ENCODE assay signal across 23 mouse cellular contexts in genomic region chr7:141560471-141560870, GRCm38 (mm10). TPM values are rescaled to one million over a fixed set of nuclear protein-coding genes. Genes with fewer than 3 reads are reported as not detected.
DNase-seq lines count a peak whose midpoint lies in the region; ATAC-seq and TF ChIP-seq lines count a peak whose summit lies in the region.
"Had no signal": no experiment of that assay in that cellular context is flagged by ENCODE, and none has a peak within 500 bp of the region (broad histone marks: within the 10 kb centered on the region; RNA-seq: fewer than 3 reads in every experiment).

No protein-coding gene starts in this region.

- no peak for DNase-seq in stomach, postnatal 0 days (ENCODE audit: low spot score)
- DNase-seq in liver, embryonic 13.5 days = no peak
- no peak for DNase-seq in MN1 (ENCODE audit: low spot score)
- DNase-seq in frontal cortex, adult 2 months (ENCODE audit: extremely low spot score in 1 of 2, low spot score in 1 of 2) = no peak
- DNase-seq: adrenal gland, adult 8-10 months; cerebellum, adult 9-10 months; kidney, adult 2 months; left cerebral cortex, postnatal 4 days; thymus, postnatal 25 days had no signal

- no peak for TF ChIP-seq CTCF in stomach, postnatal 0 days (IDR thresholded peaks at IDR 0.05; ENCODE audit: low read depth)

- peaks cover 30% of the 10 kb centered on the region for H3K36me3 ChIP-seq in erythroblast, embryonic 14.5 days (ENCODE audit: control insufficient read depth)
- H3K36me3 ChIP-seq in stomach, embryonic 15.5 days = no peaks in the 10 kb centered on the region
- no peaks in the 10 kb centered on the region for H3K36me3 ChIP-seq in stomach, postnatal 0 days (ENCODE audit: control insufficient read depth, insufficient read depth, low read length)
- H3K36me3 ChIP-seq in liver, embryonic 13.5 days = peaks cover 16% of the 10 kb centered on the region
- no peaks in the 10 kb centered on the region for H3K36me3 ChIP-seq in forebrain, embryonic 15.5 days
- H3K36me3 ChIP-seq: forebrain, embryonic 12.5 days; midbrain, embryonic 15.5 days had no signal

- H3K9ac ChIP-seq in stomach, embryonic 15.5 days = no peak overlapping the region
- no peak overlapping the region for H3K9ac ChIP-seq in stomach, postnatal 0 days (ENCODE audit: low read length)
- H3K9ac ChIP-seq in liver, embryonic 13.5 days = peak overlapping the region; percentile 100
- H3K9ac ChIP-seq in forebrain, embryonic 15.5 days (replicated peaks) = no peak overlapping the region
- H3K9ac ChIP-seq: forebrain, embryonic 12.5 days; hindbrain, embryonic 14.5 days; limb, embryonic 15.5 days; midbrain, embryonic 15.5 days; neural tube, embryonic 13.5 days had no signal

- peaks cover 3% of the 10 kb centered on the region for H3K9me3 ChIP-seq in erythroblast, embryonic 14.5 days (ENCODE audit: control insufficient read depth, low read length)
- H3K9me3 ChIP-seq in stomach, embryonic 15.5 days = no peaks in the 10 kb centered on the region
- H3K9me3 ChIP-seq in stomach, postnatal 0 days (ENCODE audit: control insufficient read depth, low read length) = no peaks in the 10 kb centered on the region
- H3K9me3 ChIP-seq in liver, embryonic 13.5 days (replicated peaks) = no peaks in the 10 kb centered on the region
- no peaks in the 10 kb centered on the region for H3K9me3 ChIP-seq in forebrain, embryonic 15.5 days
- H3K9me3 ChIP-seq: forebrain, embryonic 12.5 days; limb, embryonic 15.5 days; midbrain, embryonic 15.5 days; neural tube, embryonic 13.5 days had no signal

- 70% methylated on average over 4 of the region's 4 CpGs for WGBS in stomach, embryonic 15.5 days
- 66% methylated on average over 4 of the region's 4 CpGs for WGBS in stomach, postnatal 0 days
- WGBS in liver, embryonic 13.5 days (ENCODE audit: insufficient replicate concordance) = 55% methylated on average over 4 of the region's 4 CpGs
- WGBS in forebrain, embryonic 15.5 days = 91% methylated on average over 4 of the region's 4 CpGs

- no peak overlapping the region for H3K4me2 ChIP-seq in stomach, embryonic 15.5 days
- no peak overlapping the region for H3K4me2 ChIP-seq in stomach, postnatal 0 days (replicated peaks; ENCODE audit: low read depth)
- peak overlapping the region; percentile 88 for H3K4me2 ChIP-seq in liver, embryonic 13.5 days
- no peak overlapping the region for H3K4me2 ChIP-seq in forebrain, embryonic 15.5 days (replicated peaks)
- H3K4me2 ChIP-seq: limb, embryonic 15.5 days; midbrain, embryonic 15.5 days had no signal

- ATAC-seq in erythroblast, adult 5-6 weeks (replicated peaks; ENCODE audit: low FRiP score, poor library complexity, severe bottlenecking) = no peak
- ATAC-seq in stomach, embryonic 15.5 days (ENCODE audit: insufficient read depth, low FRiP score, low read depth) = no peak
- ATAC-seq in stomach, postnatal 0 days (ENCODE audit: low FRiP score, low TSS enrichment) = no peak
- ATAC-seq in liver, embryonic 13.5 days (ENCODE audit: low read depth) = no peak
- no peak for ATAC-seq in forebrain, embryonic 15.5 days (replicated peaks)
- ATAC-seq: activated CD4-positive, CD25-positive, alpha-beta regulatory T cell, adult 4 months; CD4-positive, CD25-positive, alpha-beta regulatory T cell, adult 4 months; inflammation-experienced regulatory T-cells, adult 6 months; midbrain, embryonic 15.5 days had no signal

- no peak for TF ChIP-seq EP300 in stomach, postnatal 0 days (optimal IDR thresholded peaks at IDR 0.05)

- peaks cover 94% of the 10 kb centered on the region for H3K4me1 ChIP-seq in erythroblast, embryonic 14.5 days (ENCODE audit: control insufficient read depth)
- H3K4me1 ChIP-seq in stomach, embryonic 15.5 days = peaks cover 22% of the 10 kb centered on the region
- no peaks in the 10 kb centered on the region; the same call in 1 of the 2 replicates for H3K4me1 ChIP-seq in stomach, postnatal 0 days (replicated peaks; ENCODE audit: control insufficient read depth, insufficient read depth)
- peaks cover 92% of the 10 kb centered on the region for H3K4me1 ChIP-seq in liver, embryonic 13.5 days (replicated peaks)
- peaks cover 24% of the 10 kb centered on the region for H3K4me1 ChIP-seq in forebrain, embryonic 15.5 days

- H3K4me3 ChIP-seq in erythroblast, embryonic 14.5 days (replicated peaks) = peak overlapping the region; percentile 2
- no peak overlapping the region for H3K4me3 ChIP-seq in stomach, embryonic 15.5 days (replicated peaks)
- H3K4me3 ChIP-seq in stomach, postnatal 0 days (ENCODE audit: low read depth, low read length) = no peak overlapping the region
- no peak overlapping the region for H3K4me3 ChIP-seq in liver, embryonic 13.5 days (replicated peaks)
- no peak overlapping the region for H3K4me3 ChIP-seq in forebrain, embryonic 15.5 days
- H3K4me3 ChIP-seq: left cerebral cortex, adult 2 months; limb, embryonic 15.5 days; midbrain, embryonic 15.5 days had no signal

- H3K27ac ChIP-seq in stomach, embryonic 15.5 days = 0 out of 2 replicates have a peak overlapping the region, but pooled peaks have one; percentile 13
- H3K27ac ChIP-seq in stomach, postnatal 0 days (replicated peaks) = no peak overlapping the region
- peak overlapping the region; percentile 99 for H3K27ac ChIP-seq in liver, embryonic 13.5 days
- H3K27ac ChIP-seq in forebrain, embryonic 15.5 days (replicated peaks) = no peak overlapping the region
- H3K27ac ChIP-seq: forebrain, embryonic 12.5 days; hindbrain, embryonic 14.5 days; kidney, postnatal 0 days; left cerebral cortex, adult 2 months; limb, embryonic 15.5 days; midbrain, embryonic 15.5 days; neural tube, embryonic 13.5 days had no signal

- H3K27me3 ChIP-seq in erythroblast, embryonic 14.5 days (ENCODE audit: control insufficient read depth) = no peaks in the 10 kb centered on the region
- H3K27me3 ChIP-seq in stomach, embryonic 15.5 days (replicated peaks) = no peaks in the 10 kb centered on the region
- no peaks in the 10 kb centered on the region for H3K27me3 ChIP-seq in stomach, postnatal 0 days (ENCODE audit: control insufficient read depth, insufficient read depth, low read length)
- no peaks in the 10 kb centered on the region for H3K27me3 ChIP-seq in liver, embryonic 13.5 days
- no peaks in the 10 kb centered on the region for H3K27me3 ChIP-seq in forebrain, embryonic 15.5 days
- H3K27me3 ChIP-seq: limb, embryonic 15.5 days; midbrain, embryonic 15.5 days; neural tube, embryonic 13.5 days had no signal

RNA-seq across cellular contexts. Expression of gene Ap2a2, which starts 1.5 kb away (rescaled TPM):
- polyA plus RNA-seq in erythroblast, embryonic 14.5 days (2012) = 8.6 and 9.2 TPM in 2 replicates
- 39.9 and 43.4 TPM in 2 replicates for total RNA-seq in erythroblast, adult 5-6 weeks (2015; ENCODE audit: low replicate concordance)
- 59.3 and 64.1 TPM in 2 replicates for total RNA-seq in erythroblast, adult 5-6 weeks (2017; ENCODE audit: low replicate concordance)
- polyA plus RNA-seq in stomach, embryonic 15.5 days (2015; fragmentation: Nextera tagmentation; extraction: Ambion mirVana) = 78.4 TPM in 2 replicates
- 30.8 and 33.0 TPM in 2 replicates for polyA plus RNA-seq in stomach, postnatal 0 days (2015; fragmentation: Nextera tagmentation; extraction: Ambion mirVana)
- polyA plus RNA-seq in liver, embryonic 13.5 days (2015; fragmentation: Nextera tagmentation; extraction: Ambion mirVana) = 65.4 and 73.2 TPM in 2 replicates
- 94.5 and 96.8 TPM in 2 replicates for polyA plus RNA-seq in frontal cortex, adult 2 months (2012; rRNA removed)
- 106 and 110 TPM in 2 replicates for polyA plus RNA-seq in forebrain, embryonic 15.5 days (2015; fragmentation: Nextera tagmentation; extraction: Ambion mirVana)

RNA-seq across cellular contexts. Expression of gene Chid1, which starts 20.8 kb away (rescaled TPM):
- 1.7 and 2.6 TPM in 2 replicates for polyA plus RNA-seq in erythroblast, embryonic 14.5 days (2012)
- total RNA-seq in erythroblast, adult 5-6 weeks (2015; ENCODE audit: low replicate concordance) = 4.0 and 7.5 TPM in 2 replicates
- 7.5 and 8.1 TPM in 2 replicates for total RNA-seq in erythroblast, adult 5-6 weeks (2017; ENCODE audit: low replicate concordance)
- 50.7 and 58.0 TPM in 2 replicates for polyA plus RNA-seq in stomach, embryonic 15.5 days (2015; fragmentation: Nextera tagmentation; extraction: Ambion mirVana)
- polyA plus RNA-seq in stomach, postnatal 0 days (2015; fragmentation: Nextera tagmentation; extraction: Ambion mirVana) = 20.8 and 22.6 TPM in 2 replicates
- polyA plus RNA-seq in liver, embryonic 13.5 days (2015; fragmentation: Nextera tagmentation; extraction: Ambion mirVana) = 28.0 and 31.3 TPM in 2 replicates
- polyA plus RNA-seq in frontal cortex, adult 2 months (2012; rRNA removed) = 35.8 and 46.7 TPM in 2 replicates
- 32.2 and 33.7 TPM in 2 replicates for polyA plus RNA-seq in forebrain, embryonic 15.5 days (2015; fragmentation: Nextera tagmentation; extraction: Ambion mirVana)

Comparison
In these comparisons a context has a peak if more than half of its experiments do, and no peak if none do; other contexts are left out.
1. H3K27ac ChIP-seq: peak in stomach, embryonic 15.5 days (single experiment) and liver, embryonic 13.5 days (single experiment); none in stomach, postnatal 0 days (single experiment) and forebrain, embryonic 15.5 days (single experiment).